Mouse (Mus musculus): ENCODE results near the gene Lrpap1. TPM values are rescaled to one million over a fixed set of nuclear protein-coding genes. Genes with fewer than 3 reads are reported as not detected.
A peak's percentile ranks its signal among the peaks of the same experiment; 100 is the strongest.

Lrpap1 gene
- 100 and 112 TPM in 2 replicates for polyA plus RNA-seq (2016; fragmentation: Nextera tagmentation; extraction: Ambion mirVana)

DNA sequence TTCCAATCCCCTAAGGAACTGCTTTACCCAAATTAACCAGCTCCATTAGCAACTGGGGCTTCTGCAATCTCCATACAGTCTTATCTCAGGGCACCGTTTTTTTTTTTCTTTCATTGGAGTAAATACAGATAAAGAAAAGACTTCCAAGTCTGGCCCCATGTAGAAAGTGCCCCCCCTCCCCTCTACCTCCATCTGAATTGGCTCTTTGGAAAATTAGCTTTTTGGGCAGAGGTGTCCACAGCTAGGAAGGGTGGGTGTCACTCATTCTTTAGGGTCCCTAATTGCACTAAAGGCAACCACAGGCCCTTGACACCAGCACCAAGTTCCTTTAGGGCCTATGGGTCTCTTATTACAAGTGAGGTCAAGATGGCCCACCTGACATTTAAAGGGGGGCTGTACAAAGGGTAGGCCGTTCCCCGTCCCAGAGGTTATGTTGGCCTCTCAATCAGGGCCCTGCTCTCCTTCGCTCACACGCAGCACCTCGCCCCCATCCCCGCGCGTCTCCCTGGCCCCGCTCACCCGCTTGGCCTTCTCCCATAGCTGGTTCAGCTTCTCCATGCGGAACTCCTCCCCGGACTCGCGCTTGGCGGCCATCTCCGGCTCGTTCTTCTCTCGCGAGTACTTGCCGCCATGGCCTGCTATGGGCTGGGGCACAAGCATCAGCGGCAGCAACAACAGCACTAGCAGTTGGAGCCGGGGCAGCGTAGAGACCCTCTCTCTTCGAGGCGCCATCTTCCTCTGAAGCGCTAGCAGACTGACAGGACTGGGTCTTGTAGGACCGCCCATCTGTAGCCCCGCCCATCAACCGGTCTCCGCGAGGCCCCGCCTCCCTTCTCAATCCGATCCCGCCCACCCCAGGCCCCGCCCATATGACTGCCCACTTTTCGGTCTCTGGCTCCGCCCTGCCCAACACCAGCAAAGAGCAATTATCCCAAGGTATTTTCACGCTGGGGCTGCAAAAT lies at the start of gene Lrpap1:
Lrpap1 (minus strand) TSS at position 807 of the 962 bp plus-strand sequence.
- Histone ChIP-seq H3K4me3 (peak within 1 kb of the TSS; percentile 77), H3K36me3 (peaks cover 24% of the 10 kb centered on the region), H3K27me3 (peaks cover 5% of the 10 kb centered on the region), H3K9me3 (no peaks in the 10 kb centered on the region), H3K4me2 (replicated peaks) (peak within 1 kb of the TSS; percentile 71), H3K9ac (replicated peaks) (peak within 1 kb of the TSS; percentile 76), H3K27ac (replicated peaks) (peak within 1 kb of the TSS; percentile 86), H3K4me1 (peaks cover 20% of the 10 kb centered on the region)
- ATAC-seq (ENCODE audit: low FRiP score, low read depth) = peak; percentile 95
- WGBS = under 1% methylated on average over 39 of the region's 39 CpGs

DNA sequence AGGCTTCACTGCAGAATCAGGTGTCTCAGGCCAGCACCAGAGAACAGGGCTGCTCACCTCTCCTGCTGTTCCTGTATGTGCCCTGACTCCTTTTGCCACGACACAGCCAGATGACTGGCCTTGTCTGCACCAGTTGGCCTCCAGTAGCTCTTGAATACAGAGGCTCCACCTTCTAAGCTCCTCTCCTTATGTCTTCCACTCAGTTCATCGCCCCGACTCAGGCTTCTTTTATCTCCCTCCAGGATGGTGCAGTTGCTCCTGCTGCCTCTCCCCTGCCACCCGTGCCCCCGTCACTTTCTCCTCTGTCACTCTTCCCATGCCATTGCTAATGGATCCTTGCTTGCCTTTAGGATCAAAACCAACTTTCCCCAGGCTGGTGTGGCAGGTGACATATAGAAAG lies 44.4 kb upstream of the Lrpap1 start:
- Histone ChIP-seq H3K4me3 (no peak overlapping the region), H3K27ac (replicated peaks) (no peak overlapping the region), H3K4me1 (peaks cover 3% of the 10 kb centered on the region; the same call in 1 of the 2 replicates), H3K27me3 (no peaks in the 10 kb centered on the region), H3K9me3 (no peaks in the 10 kb centered on the region), H3K4me2 (replicated peaks) (no peak overlapping the region), H3K36me3 (no peaks in the 10 kb centered on the region), H3K9ac (replicated peaks) (no peak overlapping the region)
- WGBS = 80% methylated on average over 5 of the region's 5 CpGs
- no peak for ATAC-seq (ENCODE audit: low FRiP score, low read depth)

DNA sequence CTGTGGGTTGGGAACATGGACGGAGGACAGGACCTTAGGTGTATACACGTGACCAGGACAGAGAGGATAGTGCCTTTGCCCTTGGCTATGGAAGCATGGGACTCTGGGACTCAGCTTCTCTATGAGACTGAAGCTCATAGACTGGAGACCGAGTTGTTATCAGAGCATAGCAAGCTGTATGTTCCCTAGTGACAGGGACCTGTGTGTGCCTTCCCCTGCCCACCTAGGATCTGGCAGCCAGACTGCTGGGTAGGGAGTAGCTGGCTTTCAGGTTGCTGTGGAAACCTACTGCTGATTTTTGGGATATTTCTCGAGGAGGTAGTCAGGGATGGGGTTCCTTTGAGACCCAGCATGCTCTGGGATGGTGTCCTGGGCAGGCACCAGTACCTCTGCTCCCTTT lies 44.0 kb upstream of the Lrpap1 start:
- Histone ChIP-seq H3K9me3 (no peaks in the 10 kb centered on the region), H3K4me1 (peaks cover 3% of the 10 kb centered on the region; the same call in 1 of the 2 replicates), H3K4me2 (replicated peaks) (no peak overlapping the region), H3K36me3 (no peaks in the 10 kb centered on the region), H3K4me3 (no peak overlapping the region), H3K27me3 (no peaks in the 10 kb centered on the region), H3K27ac (replicated peaks) (no peak overlapping the region), H3K9ac (replicated peaks) (no peak overlapping the region)
- WGBS = 80% methylated on average over 4 of the region's 4 CpGs
- ATAC-seq (ENCODE audit: low FRiP score, low read depth) = no peak

DNA sequence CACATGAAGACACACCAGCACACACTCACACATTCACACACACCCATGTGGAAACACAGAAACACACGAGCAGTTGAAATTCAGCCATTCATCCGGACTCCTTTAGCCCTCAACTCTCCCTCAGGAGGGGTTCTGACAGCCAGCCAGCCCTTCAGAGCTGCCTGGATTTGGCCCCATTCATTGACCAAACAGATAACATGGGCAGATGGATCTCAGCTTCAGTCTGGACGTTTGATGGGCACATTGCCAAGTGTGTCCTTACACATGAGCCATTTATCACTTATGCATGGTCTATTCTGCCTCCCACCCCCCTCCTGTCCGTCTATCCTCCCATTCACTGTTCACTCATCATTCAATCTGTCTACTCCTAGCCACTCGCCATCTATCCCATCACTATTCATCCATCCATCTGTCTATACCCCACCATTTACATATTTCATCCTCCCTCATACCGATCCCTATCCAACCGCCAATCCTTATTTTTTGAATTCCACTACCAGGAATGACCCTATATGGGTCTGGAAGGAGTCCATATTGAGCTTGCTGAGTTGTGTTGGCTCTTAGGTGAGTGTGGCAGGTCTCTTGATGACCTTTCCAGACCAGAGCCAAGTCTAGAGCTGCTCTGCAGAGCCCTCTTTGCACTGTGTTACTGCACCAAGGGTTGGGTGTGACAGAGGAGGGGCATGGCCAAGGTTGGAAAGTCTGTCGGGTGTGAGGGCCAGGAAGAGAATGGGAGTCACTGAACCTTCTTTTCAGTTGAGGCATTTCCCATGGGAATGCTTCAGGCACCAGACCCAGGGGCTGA lies 42.6 kb upstream of the Lrpap1 start:
- no peak for ATAC-seq (ENCODE audit: low FRiP score, low read depth)
- no peaks in the 10 kb centered on the region for H3K27me3 ChIP-seq
- no peak overlapping the region for H3K4me3 ChIP-seq
- no peaks in the 10 kb centered on the region for H3K36me3 ChIP-seq
- no peaks in the 10 kb centered on the region for H3K9me3 ChIP-seq
- no peak overlapping the region for H3K9ac ChIP-seq (replicated peaks)
- H3K4me2 ChIP-seq (replicated peaks) = no peak overlapping the region
- 77% methylated on average over 8 of the region's 8 CpGs for WGBS
- H3K27ac ChIP-seq (replicated peaks) = no peak overlapping the region
- peaks cover 7% of the 10 kb centered on the region; the same call in 1 of the 2 replicates for H3K4me1 ChIP-seq

DNA sequence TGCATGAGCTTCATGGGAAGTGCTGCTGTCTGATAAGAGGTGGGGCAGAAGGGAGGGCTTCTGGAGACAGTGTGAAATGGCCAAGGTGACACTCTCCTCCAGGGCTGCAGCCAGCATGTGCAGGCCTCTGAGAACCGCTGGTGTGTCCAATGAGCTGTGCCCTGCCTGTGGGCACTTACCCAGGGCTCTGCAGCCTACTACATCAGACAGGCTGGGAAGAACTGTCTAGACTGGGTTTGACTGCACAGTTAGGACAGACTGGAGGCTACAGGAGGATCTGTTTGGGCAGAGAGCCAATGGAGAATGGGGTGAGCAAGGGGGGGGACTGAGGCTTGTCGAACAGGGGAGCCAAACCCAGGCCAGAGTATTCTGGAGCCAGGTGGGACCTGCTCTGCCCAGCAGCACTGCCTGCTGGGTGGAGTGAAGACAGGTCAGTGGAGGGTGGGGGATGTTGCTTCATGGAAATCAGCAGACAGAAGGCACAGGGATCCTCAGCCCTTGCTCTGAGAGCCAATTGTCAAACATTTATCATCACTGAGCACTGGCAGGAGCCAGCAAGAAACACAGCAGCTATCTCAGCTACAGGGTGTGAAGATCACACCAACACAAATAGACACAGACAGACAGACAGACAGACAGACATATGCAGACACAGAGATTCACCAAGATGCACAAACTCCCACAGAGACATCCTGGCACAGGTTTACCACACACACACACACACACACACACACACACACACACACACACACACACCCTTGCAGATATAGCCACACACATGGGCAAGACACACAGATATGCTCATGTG lies 41.8 kb upstream of the Lrpap1 start:
- Histone ChIP-seq H3K4me1 (peaks cover 9% of the 10 kb centered on the region), H3K4me2 (replicated peaks) (no peak overlapping the region), H3K27ac (replicated peaks) (no peak overlapping the region), H3K36me3 (no peaks in the 10 kb centered on the region), H3K4me3 (no peak overlapping the region), H3K27me3 (no peaks in the 10 kb centered on the region), H3K9ac (replicated peaks) (no peak overlapping the region), H3K9me3 (no peaks in the 10 kb centered on the region)
- no peak for ATAC-seq (ENCODE audit: low FRiP score, low read depth)
- 53% methylated on average over 2 of the region's 2 CpGs for WGBS

DNA sequence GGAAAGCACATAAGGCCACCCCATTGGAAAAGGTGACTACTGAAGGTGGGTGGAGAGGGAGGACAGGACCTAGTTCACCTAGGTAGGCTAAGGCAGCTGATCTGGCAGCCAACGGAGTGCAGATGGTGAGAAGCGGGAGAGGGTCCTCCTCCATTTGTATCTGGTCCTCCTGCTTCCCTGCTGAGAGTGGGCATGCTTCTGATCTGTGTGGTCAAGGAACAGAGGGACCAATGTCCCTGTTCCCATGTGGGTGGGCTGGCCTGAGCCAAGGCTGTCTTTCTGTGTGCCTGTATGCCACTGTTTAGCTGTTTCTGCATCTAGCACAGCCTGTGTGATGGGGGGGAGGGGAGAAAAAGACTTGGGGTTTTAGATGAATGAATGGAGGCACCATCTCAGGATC lies 41.2 kb upstream of the Lrpap1 start:
- no peaks in the 10 kb centered on the region for H3K9me3 ChIP-seq
- no peak overlapping the region for H3K9ac ChIP-seq (replicated peaks)
- WGBS = 79% methylated on average over 2 of the region's 2 CpGs
- ATAC-seq (ENCODE audit: low FRiP score, low read depth) = no peak
- H3K4me1 ChIP-seq = peaks cover 10% of the 10 kb centered on the region
- no peaks in the 10 kb centered on the region for H3K36me3 ChIP-seq
- no peak overlapping the region for H3K4me2 ChIP-seq (replicated peaks)
- no peaks in the 10 kb centered on the region for H3K27me3 ChIP-seq
- no peak overlapping the region for H3K27ac ChIP-seq (replicated peaks)
- H3K4me3 ChIP-seq = no peak overlapping the region

DNA sequence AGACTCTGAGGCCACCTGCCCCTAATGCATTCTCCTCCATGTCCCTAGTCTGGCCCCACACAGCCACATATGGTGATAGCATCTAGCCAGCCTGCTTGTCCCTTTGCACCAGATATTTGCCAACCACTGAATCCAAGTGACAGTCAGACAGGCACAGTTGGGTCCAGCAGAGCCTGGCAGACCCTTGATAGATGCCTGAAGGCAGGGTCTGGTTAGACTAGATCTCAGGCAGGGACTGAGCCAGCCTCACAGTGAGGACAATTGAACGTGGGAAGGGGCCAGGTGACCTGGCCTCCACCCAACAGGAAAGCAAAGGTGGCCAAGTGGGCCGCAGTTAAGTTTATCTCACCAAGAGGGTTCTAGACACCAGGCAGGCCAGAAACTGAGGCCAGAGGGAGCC lies 39.1 kb upstream of the Lrpap1 start:
- Histone ChIP-seq H3K4me2 (replicated peaks) (no peak overlapping the region), H3K27ac (replicated peaks) (no peak overlapping the region), H3K27me3 (no peaks in the 10 kb centered on the region), H3K4me3 (no peak overlapping the region), H3K36me3 (no peaks in the 10 kb centered on the region), H3K9me3 (no peaks in the 10 kb centered on the region), H3K9ac (replicated peaks) (no peak overlapping the region), H3K4me1 (peaks cover 13% of the 10 kb centered on the region)
- 84% methylated on average over 2 of the region's 2 CpGs for WGBS
- ATAC-seq (ENCODE audit: low FRiP score, low read depth) = no peak

DNA sequence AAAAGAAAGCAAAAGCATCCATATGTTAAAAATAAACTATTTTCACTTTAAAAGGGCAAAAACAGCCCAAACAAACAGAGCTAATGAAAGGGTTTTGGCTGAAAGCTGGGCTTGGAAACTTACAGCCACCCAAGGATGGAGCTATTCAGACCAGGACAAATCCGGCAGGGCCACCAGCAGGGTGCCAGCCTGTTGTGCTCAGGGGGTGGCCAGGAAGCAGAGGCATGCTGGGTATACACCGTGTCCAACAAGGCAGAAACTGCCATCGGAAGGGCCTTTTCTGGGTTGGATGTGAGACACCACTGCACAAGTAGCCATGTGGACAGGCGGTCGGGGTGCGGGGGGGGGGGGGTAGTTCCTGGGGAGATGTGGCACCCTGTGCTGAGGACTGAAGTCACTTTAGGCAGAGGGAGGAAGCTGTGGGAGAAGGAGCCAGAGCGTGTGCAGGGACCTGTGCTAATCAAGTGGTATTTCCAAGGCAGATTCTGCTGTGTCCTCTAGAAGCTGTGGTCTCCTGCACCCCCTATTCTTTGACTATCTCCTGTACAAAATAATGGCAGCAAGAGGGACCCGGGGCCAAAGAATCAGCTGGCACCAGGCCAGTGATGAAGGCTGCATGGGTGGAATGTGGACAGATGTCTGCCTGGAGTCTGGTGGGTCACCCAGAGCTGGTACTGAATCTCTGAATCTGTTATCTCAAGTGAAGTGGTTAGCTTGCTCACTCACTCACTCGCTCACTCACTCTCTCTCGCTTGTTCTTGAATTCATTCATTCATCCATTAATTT lies 38.1 kb upstream of the Lrpap1 start:
- H3K27ac ChIP-seq (replicated peaks) = no peak overlapping the region
- no peak overlapping the region for H3K4me3 ChIP-seq
- no peak for ATAC-seq (ENCODE audit: low FRiP score, low read depth)
- no peaks in the 10 kb centered on the region for H3K36me3 ChIP-seq
- no peak overlapping the region for H3K4me2 ChIP-seq (replicated peaks)
- WGBS = 52% methylated on average over 10 of the region's 10 CpGs
- H3K9ac ChIP-seq (replicated peaks) = no peak overlapping the region
- H3K4me1 ChIP-seq = peaks cover 13% of the 10 kb centered on the region
- no peaks in the 10 kb centered on the region for H3K9me3 ChIP-seq
- H3K27me3 ChIP-seq = no peaks in the 10 kb centered on the region

DNA sequence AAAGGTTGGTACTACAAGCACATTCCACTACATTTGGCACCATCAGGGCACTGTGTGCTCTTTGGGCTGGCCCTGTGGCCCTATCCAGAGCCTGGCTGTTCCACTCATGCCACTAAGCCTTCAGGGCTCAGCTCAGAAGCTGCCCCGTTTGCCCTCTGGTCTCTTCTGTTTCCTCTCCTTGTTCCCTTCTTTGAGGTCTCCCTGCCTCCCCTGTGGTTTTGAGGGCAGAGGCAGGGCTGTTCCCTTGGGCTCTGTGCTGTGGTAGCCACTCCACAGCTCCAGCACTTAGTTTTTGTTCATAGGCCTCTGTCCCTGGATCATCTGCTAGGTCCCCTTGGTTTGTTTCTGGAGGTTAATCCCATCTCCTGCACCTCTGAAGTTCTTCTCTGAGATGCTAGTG lies 37.3 kb upstream of the Lrpap1 start:
- no peaks in the 10 kb centered on the region for H3K27me3 ChIP-seq
- H3K9ac ChIP-seq (replicated peaks) = no peak overlapping the region
- no peak overlapping the region for H3K27ac ChIP-seq (replicated peaks)
- no peak for ATAC-seq (ENCODE audit: low FRiP score, low read depth)
- WGBS = 22% methylated on average over 1 of the region's 1 CpGs
- peaks cover 17% of the 10 kb centered on the region for H3K4me1 ChIP-seq
- H3K4me3 ChIP-seq = no peak overlapping the region
- no peak overlapping the region for H3K4me2 ChIP-seq (replicated peaks)
- H3K9me3 ChIP-seq = no peaks in the 10 kb centered on the region
- H3K36me3 ChIP-seq = no peaks in the 10 kb centered on the region

DNA sequence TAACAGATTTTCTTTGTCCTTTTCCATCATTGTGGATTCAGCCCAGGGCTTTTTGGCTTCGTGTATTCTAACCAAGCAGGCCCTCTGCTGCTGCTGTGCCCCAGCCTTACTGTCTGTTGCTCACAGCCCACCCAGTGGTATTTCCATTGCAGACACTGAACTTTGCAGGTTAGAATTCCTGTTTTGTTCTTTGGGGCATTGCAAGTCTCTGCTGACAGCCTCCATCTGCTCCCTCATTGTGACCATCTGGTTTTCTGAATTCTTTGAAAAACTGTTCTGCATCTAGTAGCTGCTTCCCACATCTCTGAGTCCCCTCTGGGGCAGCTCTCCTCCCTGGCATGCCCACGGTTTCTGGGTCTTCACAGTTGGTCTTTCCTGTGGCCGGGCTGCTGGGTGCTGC lies 35.8 kb upstream of the Lrpap1 start:
- H3K9ac ChIP-seq (replicated peaks) = no peak overlapping the region
- no peak overlapping the region for H3K27ac ChIP-seq (replicated peaks)
- no peaks in the 10 kb centered on the region for H3K27me3 ChIP-seq
- peaks cover 17% of the 10 kb centered on the region for H3K4me1 ChIP-seq
- no peak overlapping the region for H3K4me2 ChIP-seq (replicated peaks)
- no peaks in the 10 kb centered on the region for H3K36me3 ChIP-seq
- H3K9me3 ChIP-seq = no peaks in the 10 kb centered on the region
- WGBS = 49% methylated on average over 3 of the region's 3 CpGs
- no peak for ATAC-seq (ENCODE audit: low FRiP score, low read depth)
- H3K4me3 ChIP-seq = no peak overlapping the region

DNA sequence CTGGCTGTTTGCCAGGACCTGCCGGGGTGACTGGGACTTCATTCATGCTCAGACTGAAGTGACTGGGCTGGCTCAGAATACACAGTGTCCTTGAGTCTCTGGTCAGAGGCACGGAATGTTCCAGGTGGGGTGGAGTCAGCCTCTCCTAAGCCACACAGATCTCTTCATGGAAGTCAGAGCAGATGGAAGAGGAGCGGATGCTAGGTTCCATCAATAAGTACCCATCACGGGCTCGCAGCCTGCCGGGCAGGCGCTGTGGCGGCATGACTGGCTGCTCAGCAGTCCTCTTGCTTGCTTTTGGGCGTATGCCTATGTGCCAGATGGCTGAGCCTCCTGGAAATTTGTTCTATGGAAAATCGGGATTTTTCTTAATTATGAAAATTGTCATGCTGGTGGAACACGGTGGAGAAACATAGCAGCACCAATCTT lies 32.6 kb upstream of the Lrpap1 start:
- Histone ChIP-seq H3K27me3 (no peaks in the 10 kb centered on the region), H3K4me2 (replicated peaks) (no peak overlapping the region), H3K27ac (replicated peaks) (no peak overlapping the region), H3K4me3 (no peak overlapping the region), H3K9me3 (no peaks in the 10 kb centered on the region), H3K9ac (replicated peaks) (no peak overlapping the region), H3K4me1 (peaks cover 13% of the 10 kb centered on the region), H3K36me3 (no peaks in the 10 kb centered on the region)
- WGBS = 88% methylated on average over 11 of the region's 11 CpGs
- ATAC-seq (ENCODE audit: low FRiP score, low read depth) = no peak

Measured in midbrain, embryonic 12.5 days (tissue).